In the genomic region with DNA sequence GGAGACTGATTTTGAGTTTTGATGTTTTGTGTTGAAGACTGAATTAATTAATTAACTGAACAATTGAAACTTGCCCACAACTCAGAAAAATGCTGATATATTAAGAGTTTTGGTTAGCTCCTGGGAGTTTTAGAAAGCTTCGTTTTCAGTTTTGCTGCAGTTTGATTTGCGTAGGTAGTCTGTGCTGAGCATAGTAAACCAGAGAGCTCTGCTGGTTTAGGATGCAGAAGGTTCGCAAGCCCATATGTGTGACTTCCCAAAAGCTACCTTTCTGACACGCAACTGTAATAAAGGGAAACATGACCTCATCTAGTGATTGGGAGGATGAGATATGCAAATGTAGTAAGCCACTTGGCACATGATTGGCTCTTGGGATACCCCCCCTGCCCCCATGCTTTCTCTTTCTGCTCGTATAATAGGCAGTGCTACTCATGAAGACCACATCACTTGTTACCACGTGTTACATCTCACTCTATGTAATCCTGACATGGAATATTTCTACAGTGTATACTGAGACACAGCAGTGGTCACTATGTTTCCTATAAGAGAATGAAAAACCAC, we compare ENCODE assay signal across 19 mouse cellular contexts. TPM values are rescaled to one million over a fixed set of nuclear protein-coding genes. Genes with fewer than 3 reads are reported as not detected.
DNase-seq lines count a peak whose midpoint lies in the region; ATAC-seq and TF ChIP-seq lines count a peak whose summit lies in the region.
"Had no signal": no experiment of that assay in that cellular context is flagged by ENCODE, and none has a peak within 500 bp of the region (broad histone marks: within the 10 kb centered on the region; RNA-seq: fewer than 3 reads in every experiment).

No protein-coding gene starts in this region.

- peak; percentile 84 for ATAC-seq in megakaryocyte progenitor cell, adult 5-6 weeks (replicated peaks; ENCODE audit: poor library complexity)
- ATAC-seq in hindbrain, embryonic 16.5 days, result no peak
- ATAC-seq: forebrain, embryonic 15.5 days had no signal

- no peaks in the 10 kb centered on the region for H3K4me1 ChIP-seq in MEL (ENCODE audit: control insufficient read depth in 1 of 2, insufficient read depth in 2 of 2, low read length in 2 of 2)
- H3K4me1 ChIP-seq in limb, embryonic 10.5 days, result no peaks in the 10 kb centered on the region
- H3K4me1 ChIP-seq in hindbrain, embryonic 16.5 days (ENCODE audit: control insufficient read depth, insufficient read depth, low read depth, low read length), result no peaks in the 10 kb centered on the region
- H3K4me1 ChIP-seq: embryonic facial prominence, embryonic 13.5 days; forebrain, embryonic 15.5 days; heart, embryonic 12.5 days; hindbrain, embryonic 15.5 days; limb, embryonic 15.5 days; liver, embryonic 15.5 days had no signal

- DNase-seq in thymus, postnatal 14 days, result peak; percentile 32
- DNase-seq in thymus, adult 18-20 months, result no peak
- peak; percentile 82 for DNase-seq in MEL (ENCODE audit: low read depth, low spot score)
- DNase-seq in adrenal gland, adult 8-10 months, result no peak
- DNase-seq in limb, embryonic 10.5 days (ENCODE audit: low spot score), result no peak
- DNase-seq: adrenal gland, postnatal 14 days; cerebellum, adult 9-11 months; heart, postnatal 14 days; kidney, adult 18-20 months; kidney, postnatal 10 days; retina, postnatal 1 day had no signal

- 79% methylated on average over 6 of the region's 6 CpGs for WGBS in limb, embryonic 10.5 days
- 73% methylated on average over 6 of the region's 6 CpGs for WGBS in hindbrain, embryonic 16.5 days

- H3K36me3 ChIP-seq in MEL (ENCODE audit: control insufficient read depth in 1 of 2, insufficient read depth in 2 of 2, low read length in 2 of 2), result peaks cover 0 to 3% of the 10 kb centered on the region in 2 experiments; a peak in 2 of 4 replicates
- H3K36me3 ChIP-seq in limb, embryonic 10.5 days, result no peaks in the 10 kb centered on the region
- no peaks in the 10 kb centered on the region for H3K36me3 ChIP-seq in hindbrain, embryonic 16.5 days (ENCODE audit: control insufficient read depth, insufficient read depth, low read length)
- H3K36me3 ChIP-seq: embryonic facial prominence, embryonic 13.5 days; forebrain, embryonic 15.5 days; heart, embryonic 12.5 days; hindbrain, embryonic 15.5 days; limb, embryonic 15.5 days; liver, embryonic 15.5 days had no signal

- TF ChIP-seq EP300 in MEL (IDR thresholded peaks at IDR 0.05; ENCODE audit: low read depth in 1 of 2, low read length in 2 of 2), result 0 out of 4 replicates have a peak, but pooled peaks of 1 of the 2 experiments have one; percentile 19

- H3K9me3 ChIP-seq in MEL (replicated peaks; ENCODE audit: insufficient read depth, low read length), result no peaks in the 10 kb centered on the region
- H3K9me3 ChIP-seq in limb, embryonic 10.5 days (replicated peaks), result no peaks in the 10 kb centered on the region
- no peaks in the 10 kb centered on the region for H3K9me3 ChIP-seq in hindbrain, embryonic 16.5 days (ENCODE audit: control insufficient read depth, low read length)
- H3K9me3 ChIP-seq: embryonic facial prominence, embryonic 13.5 days; forebrain, embryonic 15.5 days; heart, embryonic 12.5 days; hindbrain, embryonic 15.5 days; limb, embryonic 15.5 days; liver, embryonic 15.5 days had no signal

- no peaks in the 10 kb centered on the region for H3K79me2 ChIP-seq in MEL (ENCODE audit: control insufficient read depth, insufficient read depth, low read length, poor library complexity)

- no peak for TF ChIP-seq CTCF in MEL (IDR thresholded peaks at IDR 0.05 in 2 of 3, conservative IDR thresholded peaks at IDR 0.05 in 1 of 3; ENCODE audit: control insufficient read depth in 1 of 3, insufficient read depth in 1 of 3, low read depth in 2 of 3, low read length in 3 of 3, poor library complexity in 1 of 3, severe bottlenecking in 1 of 3)

- H3K9ac ChIP-seq in MEL (ENCODE audit: control insufficient read depth, low read depth, low read length, poor library complexity, severe bottlenecking), result no peak overlapping the region
- no peak overlapping the region for H3K9ac ChIP-seq in hindbrain, embryonic 16.5 days (ENCODE audit: low read depth, low read length)
- H3K9ac ChIP-seq: embryonic facial prominence, embryonic 13.5 days; forebrain, embryonic 15.5 days; heart, embryonic 12.5 days; hindbrain, embryonic 15.5 days; limb, embryonic 15.5 days; liver, embryonic 15.5 days had no signal

- TF ChIP-seq RAD21 in MEL (IDR thresholded peaks at IDR 0.05; ENCODE audit: low read depth, low read length), result no peak

- no peak overlapping the region for H3K27ac ChIP-seq in MEL (ENCODE audit: control insufficient read depth, low read depth, low read length)
- H3K27ac ChIP-seq in limb, embryonic 10.5 days, result no peak overlapping the region
- H3K27ac ChIP-seq in hindbrain, embryonic 16.5 days (ENCODE audit: low read depth, low read length), result no peak overlapping the region
- H3K27ac ChIP-seq: embryonic facial prominence, embryonic 13.5 days; forebrain, embryonic 15.5 days; hindbrain, embryonic 15.5 days; limb, embryonic 15.5 days; liver, embryonic 15.5 days had no signal

- no peak overlapping the region for H3K4me3 ChIP-seq in MEL (ENCODE audit: control insufficient read depth in 1 of 2, insufficient read depth in 1 of 2, low read depth in 2 of 2, low read length in 2 of 2)
- no peak overlapping the region for H3K4me3 ChIP-seq in limb, embryonic 10.5 days
- H3K4me3 ChIP-seq in hindbrain, embryonic 16.5 days (ENCODE audit: low read length), result no peak overlapping the region
- H3K4me3 ChIP-seq: embryonic facial prominence, embryonic 13.5 days; forebrain, embryonic 15.5 days; heart, embryonic 12.5 days; hindbrain, embryonic 15.5 days; limb, embryonic 15.5 days; liver, embryonic 15.5 days had no signal

- H3K4me2 ChIP-seq in hindbrain, embryonic 16.5 days (ENCODE audit: low read length), result no peak overlapping the region
- H3K4me2 ChIP-seq: embryonic facial prominence, embryonic 13.5 days; forebrain, embryonic 15.5 days; heart, embryonic 12.5 days; hindbrain, embryonic 15.5 days; limb, embryonic 15.5 days; liver, embryonic 15.5 days had no signal

- H3K27me3 ChIP-seq in MEL (ENCODE audit: control insufficient read depth in 1 of 2, insufficient read depth in 2 of 2, low read length in 2 of 2), result no peaks in the 10 kb centered on the region; a peak in 1 of 4 replicates
- H3K27me3 ChIP-seq in limb, embryonic 10.5 days (ENCODE audit: low read depth, poor library complexity, severe bottlenecking), result no peaks in the 10 kb centered on the region
- no peaks in the 10 kb centered on the region for H3K27me3 ChIP-seq in hindbrain, embryonic 16.5 days (replicated peaks; ENCODE audit: control insufficient read depth, insufficient read depth, low read length)
- H3K27me3 ChIP-seq: embryonic facial prominence, embryonic 13.5 days; forebrain, embryonic 15.5 days; heart, embryonic 12.5 days; hindbrain, embryonic 15.5 days; limb, embryonic 15.5 days; liver, embryonic 15.5 days had no signal

- TF ChIP-seq POLR2A in MEL (IDR thresholded peaks at IDR 0.05; ENCODE audit: control insufficient read depth in 1 of 2, insufficient read depth in 1 of 2, low read depth in 1 of 2, low read length in 2 of 2, poor library complexity in 1 of 2), result no peak

TF ChIP-seq in MEL, 35 proteins besides CTCF, POLR2A, EP300 and RAD21 (continues in another document):
- TF ChIP-seq NELFE (IDR thresholded peaks at IDR 0.05; ENCODE audit: low read depth, low read length) (no peak), TBP (IDR thresholded peaks at IDR 0.05; ENCODE audit: low read depth, low read length) (no peak), BHLHE40 (IDR thresholded peaks at IDR 0.05; ENCODE audit: borderline replicate concordance, low read depth, low read length) (0 out of 2 replicates have a peak, but pooled peaks have one; percentile 25), NRF1 (IDR thresholded peaks at IDR 0.05; ENCODE audit: insufficient read depth, low read depth, low read length, poor library complexity, severe bottlenecking) (no peak), MXI1 (IDR thresholded peaks at IDR 0.05; ENCODE audit: low read depth, low read length) (0 out of 2 replicates have a peak, but pooled peaks have one; percentile 19), MAX (IDR thresholded peaks at IDR 0.05; ENCODE audit: low read length) (peak; percentile 83), SIN3A (IDR thresholded peaks at IDR 0.05; ENCODE audit: low read length) (no peak), USF1 (IDR thresholded peaks at IDR 0.05; ENCODE audit: low read depth, low read length) (peak; percentile 52; the same call in 1 of the 2 replicates), UBTF (IDR thresholded peaks at IDR 0.05; ENCODE audit: borderline replicate concordance, insufficient read depth, low read depth, low read length) (no peak), ZMIZ1 (IDR thresholded peaks at IDR 0.05; ENCODE audit: low read depth, low read length) (no peak), GATA1 (IDR thresholded peaks at IDR 0.05; ENCODE audit: low read depth, low read length) (peak; percentile 84), TCF12 (IDR thresholded peaks at IDR 0.05; ENCODE audit: low read depth, low read length) (no peak), ETS1 (IDR thresholded peaks at IDR 0.05; ENCODE audit: low read depth, low read length) (peak; percentile 69; the same call in 1 of the 2 replicates), ELF1 (IDR thresholded peaks at IDR 0.05; ENCODE audit: low read depth, low read length) (no peak), TAL1 (IDR thresholded peaks at IDR 0.05; ENCODE audit: low read length) (no peak), MEF2A (IDR thresholded peaks at IDR 0.05; ENCODE audit: extremely low read depth, insufficient replicate concordance, low read depth, low read length, poor library complexity, severe bottlenecking) (no peak), E2F4 (IDR thresholded peaks at IDR 0.05; ENCODE audit: borderline replicate concordance, low read depth, low read length) (no peak), MYB (IDR thresholded peaks at IDR 0.05; ENCODE audit: low read depth, low read length) (no peak), CHD2 (IDR thresholded peaks at IDR 0.05; ENCODE audit: low read length) (peak; percentile 70), POLR2AphosphoS5 (IDR thresholded peaks at IDR 0.05; ENCODE audit: borderline replicate concordance, low read depth, low read length) (no peak), ZC3H11A (IDR thresholded peaks at IDR 0.05; ENCODE audit: low read depth, low read length) (no peak), KAT2A (conservative IDR thresholded peaks at IDR 0.05; ENCODE audit: low read depth, low read length) (no peak)

RNA-seq across cellular contexts. Expression of a gene that starts 23.6 kb away (rescaled TPM):
- total RNA-seq in MEL (2012; rRNA removed), result 4.1 and 4.9 TPM in 2 replicates
- 1 to 10 TPM in 1 of 2 experiments, not detected in 1; 3.9 TPM for polyA plus RNA-seq in MEL (2012; ENCODE audit: insufficient read depth in 1 of 2, insufficient read length in 2 of 2, low read depth in 1 of 2, low replicate concordance in 2 of 2, missing spikeins in 1 of 2)
- total RNA-seq in megakaryocyte progenitor cell, adult 5-6 weeks (2015), result 21.3 and 35.7 TPM in 2 replicates
- 21.5 and 22.6 TPM in 2 replicates for total RNA-seq in megakaryocyte progenitor cell, adult 5-6 weeks (2017)
- total RNA-seq in adrenal gland, adult 8-10 months (2022), result 10 to 100 TPM; 26.2 to 36.5 (median 28.1) TPM
- polyA plus RNA-seq in limb, embryonic 10.5 days (2016; fragmentation: Nextera tagmentation; extraction: Ambion mirVana), result 10.7 and 11.1 TPM in 2 replicates
- 6.3 and 7.9 TPM in 2 replicates for polyA plus RNA-seq in hindbrain, embryonic 16.5 days (2015; fragmentation: Nextera tagmentation; extraction: Ambion mirVana)

Comparison
In these comparisons a context has a peak if more than half of its experiments do, and no peak if none do; other contexts are left out.
1. DNase-seq: peak in thymus, postnatal 14 days (single experiment) and MEL (single experiment); none in thymus, adult 18-20 months (0 of 2), adrenal gland, adult 8-10 months (single experiment) and limb, embryonic 10.5 days (single experiment).